Mouse (Mus musculus) hindlimb bud, embryonic 11.5 days (tissue): ENCODE data around the gene Gjd2.

Experiments
- DNase-seq: peaks from one replicate; pipeline ENCODE4 v3.0.0-alpha.2; 2012; ENCODE audit warnings: low read depth, low spot score; ENCODE audit errors: extremely low spot score

The Gjd2 gene

GRCm38 (mm10) chr2:114013295-114013771 is at the start of gene Gjd2:
Gene Gjd2 (minus strand): TSS chr2:114013619.
- no peak for DNase-seq

- DNase-seq, result no peak
Measured at GRCm38 (mm10) chr2:114060071-114060591, 46.7 kb upstream of the Gjd2 start.

- no peak for DNase-seq
Measured at GRCm38 (mm10) chr2:114059608-114060007, 46.2 kb upstream of the Gjd2 start.

GRCm38 (mm10) chr2:114058226-114058796 is 44.9 kb upstream of the Gjd2 start:
- DNase-seq, result no peak

- no peak for DNase-seq
Measured at GRCm38 (mm10) chr2:114057303-114057853, 44.0 kb upstream of the Gjd2 start.

GRCm38 (mm10) chr2:114054129-114054528 is 40.7 kb upstream of the Gjd2 start:
- no peak for DNase-seq

GRCm38 (mm10) chr2:114052696-114053598 is 39.5 kb upstream of the Gjd2 start, which contains the start of gene Actc1:
Gene Actc1 (minus strand): TSS chr2:114053548.
- DNase-seq, result no peak

GRCm38 (mm10) chr2:114051871-114052241 is 38.4 kb upstream of the Gjd2 start:
- DNase-seq, result no peak

- DNase-seq, result no peak
Measured at GRCm38 (mm10) chr2:114051111-114051870, 37.9 kb upstream of the Gjd2 start.

GRCm38 (mm10) chr2:114050150-114050549 is 36.7 kb upstream of the Gjd2 start:
- DNase-seq, result no peak

- no peak for DNase-seq
Measured at GRCm38 (mm10) chr2:114049372-114049771, 36.0 kb upstream of the Gjd2 start.

- no peak for DNase-seq
Measured at GRCm38 (mm10) chr2:114047960-114048611, 34.7 kb upstream of the Gjd2 start.

GRCm38 (mm10) chr2:114046151-114046664 is 32.8 kb upstream of the Gjd2 start:
- no peak for DNase-seq

GRCm38 (mm10) chr2:114037926-114038325 is 24.5 kb upstream of the Gjd2 start:
- DNase-seq, result no peak

GRCm38 (mm10) chr2:114032259-114032658 is 18.8 kb upstream of the Gjd2 start:
- DNase-seq, result no peak

- DNase-seq, result no peak
Measured at GRCm38 (mm10) chr2:114023383-114023782, 10.0 kb upstream of the Gjd2 start.

GRCm38 (mm10) chr2:114020210-114020563 is 6.8 kb upstream of the Gjd2 start:
- no peak for DNase-seq

- no peak for DNase-seq
Measured at GRCm38 (mm10) chr2:114019474-114020209, 6.2 kb upstream of the Gjd2 start.

GRCm38 (mm10) chr2:114018136-114018535 is 4.7 kb upstream of the Gjd2 start:
- DNase-seq, result no peak

GRCm38 (mm10) chr2:114014839-114015238 is 1.4 kb upstream of the Gjd2 start:
- DNase-seq, result no peak
